Mouse (Mus musculus) kidney, postnatal 14 days (tissue): ENCODE measurements around the gene Mrpl39.

Experiments
- DNase-seq: peaks from one replicate; pipeline ENCODE4 v3.0.0; 2022; ENCODE audit warnings: mixed read lengths

Gene Mrpl39

GRCm38 (mm10) chr16:84680760-84681159 lies 54.8 kb downstream of the Mrpl39 start:
- no peak for DNase-seq

- DNase-seq: no peak
Measured at GRCm38 (mm10) chr16:84677292-84677691, 58.2 kb downstream of the Mrpl39 start.
